Mouse (Mus musculus) forebrain, embryonic 10.5 days (tissue): ENCODE measurements around the gene Foxn4. TPM values are rescaled to one million over a fixed set of nuclear protein-coding genes. Genes with fewer than 3 reads are reported as not detected.

ENCODE experiments used
- DNase-seq: peaks from one replicate; pipeline ENCODE4 v3.0.0-alpha.2; 2017; ENCODE audit warnings: low spot score; ENCODE audit errors: extremely low spot score
- H3K27ac ChIP-seq: fragments of 300-500 bp; sonication (generic); 2 replicates; pipeline ENCODE4 v1.5.1; 2016; ENCODE audit warnings: mild to moderate bottlenecking
- H3K27me3 ChIP-seq: fragments of 300-500 bp; sonication (generic); 2 replicates; pipeline ENCODE4 v1.6.1; 2016; ENCODE audit warnings: mild to moderate bottlenecking; ENCODE audit not compliant: poor library complexity, severe bottlenecking
- H3K36me3 ChIP-seq: fragments of 300-500 bp; sonication (generic); replicated peaks from 2 replicates; pipeline ENCODE4 v1.6.1; 2016; ENCODE audit warnings: mild to moderate bottlenecking, moderate library complexity
- H3K4me1 ChIP-seq: fragments of 300-500 bp; sonication (generic); 2 replicates; pipeline ENCODE4 v1.6.1; 2016
- H3K4me3 ChIP-seq: fragments of 300-500 bp; sonication (generic); 2 replicates; pipeline ENCODE4 v1.5.1; 2016; ENCODE audit warnings: mild to moderate bottlenecking, moderate library complexity
- H3K9me3 ChIP-seq: fragments of 300-500 bp; sonication (generic); 2 replicates; pipeline ENCODE4 v1.6.1; 2016; ENCODE audit warnings: mild to moderate bottlenecking, moderate library complexity
- WGBS: fragments of 180-500 bp; shearing (Covaris S2); methylation state at CpG from one replicate; pipeline ENCODE4 v1.1.7; 2016; 5-methylcytosine and 5-hydroxymethylcytosine counted together
- polyA plus RNA-seq: library from polyadenylated mRNA; unstranded; fragments of >200 nt; fragmentation: Nextera tagmentation; extraction: Ambion mirVana; gene quantifications from 2 replicates; pipeline ENCODE4 v1.2.1, GENCODE M21; 2016

The Foxn4 gene
- polyA plus RNA-seq, 1 experiment from 2014 or later, result 0.42 TPM

DNA sequence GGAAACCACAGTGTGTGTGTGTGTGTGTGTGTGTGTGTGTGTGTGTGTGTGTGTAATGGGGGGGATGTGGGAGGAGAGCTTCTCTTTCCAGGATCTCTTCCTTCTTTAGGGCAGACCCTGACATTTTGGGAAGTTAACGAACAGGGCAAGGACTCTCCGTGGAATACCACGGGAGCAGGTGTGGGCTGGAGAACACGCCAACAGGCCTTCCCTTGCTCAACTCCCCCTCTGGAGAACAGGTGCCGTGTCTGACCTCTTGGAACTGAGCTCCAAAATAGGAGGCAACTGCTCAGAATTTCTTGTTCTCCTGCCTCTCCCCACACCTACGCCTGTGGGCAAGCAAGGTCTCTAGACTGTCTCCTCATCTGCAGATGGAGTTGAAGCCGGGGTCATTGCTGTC, 4.1 kb downstream of the Foxn4 start:
- Histone ChIP-seq H3K27ac (no peak overlapping the region), H3K4me3 (no peak overlapping the region), H3K4me1 (peaks cover 48% of the 10 kb centered on the region), H3K27me3 (peaks cover 74% of the 10 kb centered on the region), H3K36me3 (no peaks in the 10 kb centered on the region), H3K9me3 (no peaks in the 10 kb centered on the region)
- 73% methylated on average over 7 of the region's 7 CpGs for WGBS
- DNase-seq, result no peak

DNA sequence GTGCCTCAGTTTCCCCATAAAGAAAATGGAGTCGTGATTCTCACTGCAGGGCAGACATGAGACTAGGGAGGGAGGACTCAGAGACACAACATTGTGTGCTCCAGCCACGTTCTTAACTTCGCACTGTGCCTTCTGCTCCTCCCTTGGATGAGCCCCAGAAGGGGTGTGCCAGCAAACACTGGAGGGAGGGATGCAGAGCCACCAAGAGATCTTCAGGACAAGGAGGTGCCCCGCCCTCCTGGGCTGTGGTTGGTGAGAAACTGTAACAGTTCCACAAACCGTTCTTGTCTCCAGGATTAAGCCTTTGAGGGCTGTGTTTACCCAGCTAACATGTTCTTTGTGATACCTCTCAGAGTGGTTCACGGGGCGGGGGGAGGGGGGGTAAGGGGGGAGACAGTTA, 5.0 kb downstream of the Foxn4 start:
- H3K36me3 ChIP-seq, result no peaks in the 10 kb centered on the region
- 45% methylated on average over 7 of the region's 7 CpGs for WGBS
- H3K9me3 ChIP-seq, result no peaks in the 10 kb centered on the region
- peaks cover 46% of the 10 kb centered on the region for H3K4me1 ChIP-seq
- no peak overlapping the region for H3K27ac ChIP-seq
- no peak for DNase-seq
- no peak overlapping the region for H3K4me3 ChIP-seq
- peaks cover 66% of the 10 kb centered on the region for H3K27me3 ChIP-seq

DNA sequence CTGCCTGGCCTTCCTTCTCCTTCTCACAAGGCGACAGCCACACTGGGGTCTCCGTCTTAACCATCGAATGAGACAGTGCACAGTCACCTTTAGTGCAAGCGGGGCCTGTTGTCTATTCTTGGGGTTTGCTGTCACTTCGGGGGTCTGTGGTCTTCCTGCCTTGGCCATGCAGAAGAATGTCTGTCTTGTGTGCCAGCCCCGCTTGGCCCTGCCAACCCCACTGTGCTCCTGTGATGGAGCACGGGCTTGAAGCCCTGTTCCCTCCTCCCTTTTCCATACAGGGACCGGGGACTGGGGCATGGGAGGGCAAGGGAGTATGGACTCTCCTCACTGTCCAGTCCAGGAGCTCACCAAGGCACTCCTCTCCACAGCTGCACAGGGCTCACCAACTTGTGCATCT, 8.8 kb downstream of the Foxn4 start:
- Histone ChIP-seq H3K27me3 (peaks cover 27% of the 10 kb centered on the region), H3K36me3 (no peaks in the 10 kb centered on the region), H3K4me3 (no peak overlapping the region), H3K9me3 (no peaks in the 10 kb centered on the region), H3K27ac (no peak overlapping the region), H3K4me1 (peaks cover 21% of the 10 kb centered on the region)
- WGBS, result 83% methylated on average over 8 of the region's 8 CpGs
- DNase-seq, result no peak

DNA sequence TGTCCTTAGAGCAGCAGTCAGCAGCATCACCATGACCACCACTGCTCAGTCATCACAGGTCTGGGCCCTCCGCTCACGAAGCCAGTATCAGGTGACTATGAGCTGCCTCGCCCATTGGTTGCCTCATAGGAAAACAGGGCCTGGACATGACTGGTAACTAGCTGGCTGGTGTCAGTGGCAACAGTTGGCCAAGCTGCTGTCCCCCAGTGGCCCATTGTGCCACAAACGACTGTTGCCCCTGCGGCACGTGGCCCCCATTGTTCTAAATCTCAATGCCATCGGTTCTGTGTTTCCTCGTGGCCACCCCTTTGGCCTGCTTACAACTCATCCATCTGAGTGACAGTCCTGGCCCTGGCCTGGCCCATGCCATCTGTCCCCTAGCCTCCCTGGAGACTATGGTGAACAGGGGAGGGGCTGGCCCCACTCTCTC, 9.6 kb downstream of the Foxn4 start:
- H3K4me1 ChIP-seq, result peaks cover 15% of the 10 kb centered on the region
- no peak for DNase-seq
- H3K36me3 ChIP-seq, result no peaks in the 10 kb centered on the region
- WGBS, result 90% methylated on average over 8 of the region's 8 CpGs
- no peaks in the 10 kb centered on the region for H3K9me3 ChIP-seq
- H3K27me3 ChIP-seq, result peaks cover 20% of the 10 kb centered on the region
- no peak overlapping the region for H3K4me3 ChIP-seq
- no peak overlapping the region for H3K27ac ChIP-seq

DNA sequence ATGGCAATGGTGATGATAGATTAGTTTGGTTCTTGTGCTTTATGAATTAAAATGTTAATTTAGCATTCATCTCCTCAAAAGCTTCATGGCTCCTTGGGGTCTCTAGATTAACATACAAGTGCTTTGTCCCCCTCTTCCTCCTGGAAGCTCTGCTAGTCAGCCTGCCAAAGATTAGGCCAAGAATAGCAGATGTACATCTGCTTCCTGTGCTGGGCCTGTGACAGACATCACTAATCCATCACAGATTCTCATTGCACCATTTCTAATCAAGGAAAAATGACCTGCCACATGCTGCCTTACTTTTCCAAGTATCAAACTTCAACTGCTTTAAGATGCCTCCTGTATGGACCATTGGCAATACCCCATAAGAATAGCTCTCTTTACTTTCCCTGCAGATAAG, 12.1 kb downstream of the Foxn4 start:
- Histone ChIP-seq H3K4me3 (no peak overlapping the region), H3K27me3 (no peaks in the 10 kb centered on the region; the same call in 1 of the 2 replicates), H3K27ac (no peak overlapping the region), H3K9me3 (no peaks in the 10 kb centered on the region), H3K4me1 (peaks cover 12% of the 10 kb centered on the region), H3K36me3 (no peaks in the 10 kb centered on the region)
- DNase-seq, result no peak

DNA sequence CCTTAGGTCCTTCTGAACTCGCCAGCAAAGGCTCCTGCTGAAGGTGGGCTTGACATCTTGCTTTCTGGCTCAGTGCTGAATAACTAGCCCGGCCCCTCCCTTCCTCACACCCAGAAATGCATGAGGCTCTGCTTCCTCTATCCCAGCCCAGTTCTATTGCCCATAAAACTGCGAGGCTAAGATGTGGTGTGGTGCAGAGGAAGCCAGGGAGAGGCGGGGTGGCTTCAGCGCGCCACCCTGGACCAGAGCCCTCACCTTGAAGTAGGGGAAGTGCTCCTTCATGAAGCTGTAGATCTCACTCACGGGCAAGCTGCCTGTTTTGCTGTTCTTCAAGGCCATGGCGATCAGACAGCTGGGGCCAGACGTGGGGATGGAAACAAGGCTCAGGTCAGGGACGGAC, 14.1 kb downstream of the Foxn4 start:
- peaks cover 5% of the 10 kb centered on the region; the same call in 1 of the 2 replicates for H3K27me3 ChIP-seq
- no peak overlapping the region for H3K27ac ChIP-seq
- H3K4me3 ChIP-seq, result no peak overlapping the region
- peaks cover 14% of the 10 kb centered on the region for H3K4me1 ChIP-seq
- 90% methylated on average over 10 of the region's 10 CpGs for WGBS
- DNase-seq, result no peak
- no peaks in the 10 kb centered on the region for H3K36me3 ChIP-seq
- H3K9me3 ChIP-seq, result no peaks in the 10 kb centered on the region

DNA sequence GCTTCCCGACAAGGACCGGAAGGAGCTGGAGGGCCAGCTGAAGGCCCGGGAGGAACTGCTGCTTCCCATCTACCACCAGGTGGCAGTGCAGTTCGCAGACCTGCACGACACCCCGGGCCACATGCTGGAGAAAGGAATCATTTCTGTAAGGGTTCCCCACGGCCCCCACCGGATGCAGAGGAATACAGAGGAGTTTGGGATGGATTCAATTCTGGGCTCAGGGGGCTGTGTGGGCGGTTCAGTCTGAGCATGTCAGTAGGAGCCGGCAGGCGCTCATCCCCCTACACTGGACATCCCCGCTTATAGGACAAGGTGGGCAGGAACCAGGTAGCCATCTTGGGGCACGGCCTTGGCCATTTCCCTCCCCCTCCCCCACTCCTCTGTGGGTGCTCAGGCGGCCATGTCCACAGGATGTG, 25.4 kb downstream of the Foxn4 start:
- Histone ChIP-seq H3K4me3 (peak overlapping the region; percentile 32), H3K4me1 (peaks cover 13% of the 10 kb centered on the region), H3K36me3 (no peaks in the 10 kb centered on the region), H3K27me3 (0 out of 2 replicates have a peak, but pooled peaks cover 5% of the 10 kb centered on the region), H3K9me3 (no peaks in the 10 kb centered on the region), H3K27ac (peak overlapping the region; percentile 77)
- peak; percentile 80 for DNase-seq
- 16% methylated on average over 14 of the region's 14 CpGs for WGBS

DNA sequence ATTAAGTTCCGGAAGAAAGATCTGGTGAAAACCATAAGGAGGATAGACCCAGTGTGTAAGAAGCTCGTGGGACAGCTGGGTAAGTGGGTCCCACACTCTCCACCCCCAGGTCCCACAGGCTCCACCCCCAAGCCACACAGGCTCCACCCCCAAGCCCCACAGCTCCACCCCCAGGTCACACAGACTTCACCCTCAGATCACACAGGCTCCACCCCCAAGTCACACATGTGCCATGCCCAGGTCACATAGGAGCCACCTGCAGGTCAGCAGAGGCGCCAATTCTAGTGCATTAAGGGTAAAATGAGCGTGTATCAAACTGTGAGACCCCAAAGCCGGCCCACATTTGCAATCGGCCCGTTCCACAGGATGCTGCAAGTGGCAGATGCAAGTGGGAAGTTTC, 27.1 kb downstream of the Foxn4 start:
- no peak overlapping the region for H3K27ac ChIP-seq
- no peak overlapping the region for H3K4me3 ChIP-seq
- H3K36me3 ChIP-seq, result no peaks in the 10 kb centered on the region
- no peak for DNase-seq
- peaks cover 13% of the 10 kb centered on the region for H3K4me1 ChIP-seq
- H3K27me3 ChIP-seq, result 0 out of 2 replicates have a peak, but pooled peaks cover 5% of the 10 kb centered on the region
- H3K9me3 ChIP-seq, result no peaks in the 10 kb centered on the region
- WGBS, result 80% methylated on average over 7 of the region's 7 CpGs

DNA sequence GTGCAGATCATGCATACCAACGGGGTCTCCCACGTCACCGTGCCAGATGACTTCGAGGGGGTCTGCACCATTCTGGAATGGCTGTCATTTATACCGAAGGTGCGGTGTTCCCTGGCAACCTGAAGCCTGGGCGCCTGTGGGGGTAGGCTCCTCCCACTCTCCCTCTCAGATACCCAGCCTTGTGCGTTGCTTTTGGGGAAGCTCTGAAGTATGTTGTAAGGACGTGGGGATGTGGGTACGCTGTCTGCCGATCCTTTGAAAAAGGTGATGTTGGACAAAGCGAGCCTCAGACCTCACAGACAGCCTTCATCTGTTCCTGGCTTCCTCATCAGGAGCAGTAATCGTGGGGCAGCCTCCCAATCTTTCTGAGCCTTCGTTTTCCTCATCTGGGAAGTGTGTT, 33.9 kb downstream of the Foxn4 start:
- Histone ChIP-seq H3K36me3 (no peaks in the 10 kb centered on the region), H3K27ac (no peak overlapping the region), H3K4me1 (peaks cover 15% of the 10 kb centered on the region; the same call in 1 of the 2 replicates), H3K27me3 (peaks cover 8% of the 10 kb centered on the region), H3K9me3 (no peaks in the 10 kb centered on the region), H3K4me3 (no peak overlapping the region)
- DNase-seq, result no peak
- 54% methylated on average over 14 of the region's 14 CpGs for WGBS

DNA sequence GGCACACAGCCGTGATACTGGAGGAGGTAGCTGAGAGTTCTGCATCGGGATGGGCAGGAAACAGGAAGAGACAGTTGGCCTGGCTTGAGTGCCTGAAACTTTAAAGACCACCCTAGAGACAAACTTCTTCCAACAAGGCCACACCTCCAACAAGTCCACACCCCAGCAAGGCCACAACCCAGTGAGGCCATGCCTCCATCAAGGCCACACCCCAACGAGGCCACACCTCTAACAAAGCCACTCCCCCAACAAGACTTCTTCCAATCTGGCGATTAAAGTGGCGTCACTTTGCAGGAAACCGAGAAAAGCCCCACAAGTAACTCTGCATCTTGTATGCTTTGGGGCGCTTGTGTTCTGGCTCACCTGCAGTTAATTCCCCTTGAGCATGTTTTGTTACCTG, 34.7 kb downstream of the Foxn4 start:
- H3K36me3 ChIP-seq, result no peaks in the 10 kb centered on the region
- no peaks in the 10 kb centered on the region for H3K9me3 ChIP-seq
- 37% methylated on average over 7 of the region's 7 CpGs for WGBS
- peaks cover 8% of the 10 kb centered on the region for H3K27me3 ChIP-seq
- peaks cover 15% of the 10 kb centered on the region; the same call in 1 of the 2 replicates for H3K4me1 ChIP-seq
- H3K27ac ChIP-seq, result no peak overlapping the region
- no peak overlapping the region for H3K4me3 ChIP-seq
- no peak for DNase-seq

DNA sequence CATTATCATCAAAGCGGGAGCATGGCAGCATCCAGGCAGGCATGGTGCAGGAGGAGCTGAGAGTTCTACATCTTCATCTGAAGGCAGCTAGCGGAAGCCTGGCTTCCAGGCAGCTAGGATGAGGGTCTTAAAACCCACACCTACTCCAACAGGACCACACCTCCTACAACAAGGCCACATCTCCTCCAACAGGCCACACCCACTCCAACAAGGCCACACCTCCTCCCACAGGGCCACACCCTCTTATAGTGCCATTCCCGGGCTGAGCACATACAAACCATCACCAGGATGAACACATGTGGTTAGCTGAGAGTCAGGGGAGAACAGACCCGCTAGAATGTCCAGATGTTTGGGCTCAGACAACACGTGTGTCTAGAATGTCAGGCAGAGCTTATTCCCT, 44.7 kb downstream of the Foxn4 start:
- no peak for DNase-seq

DNA sequence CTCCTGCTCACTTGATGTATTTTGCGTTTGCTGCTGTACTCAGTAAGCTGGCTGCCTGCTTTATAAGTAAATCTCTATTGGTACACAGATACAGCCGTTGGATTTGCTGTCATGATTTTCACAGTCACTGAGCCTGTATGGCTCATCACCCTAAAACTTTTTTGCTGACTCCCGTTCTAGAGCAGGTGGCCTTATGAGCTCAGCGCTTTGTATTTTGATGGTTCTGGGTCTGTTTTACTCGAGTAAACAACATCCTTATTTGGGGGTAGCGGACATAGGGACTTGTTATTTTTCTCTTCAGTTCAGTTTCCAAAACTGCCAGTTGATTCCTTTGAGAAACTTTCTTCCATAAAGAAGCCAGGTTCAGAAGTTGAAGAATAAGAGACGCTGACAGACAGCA, 47.6 kb downstream of the Foxn4 start:
- no peak overlapping the region for H3K27ac ChIP-seq
- 95% methylated on average over 7 of the region's 7 CpGs for WGBS
- no peaks in the 10 kb centered on the region for H3K27me3 ChIP-seq

More for the DNA sequence above, 44.7 kb downstream of the Foxn4 start:
- no peaks in the 10 kb centered on the region for H3K36me3 ChIP-seq
- H3K27ac ChIP-seq, result no peak overlapping the region
- no peaks in the 10 kb centered on the region for H3K4me1 ChIP-seq
- no peaks in the 10 kb centered on the region for H3K27me3 ChIP-seq
- H3K4me3 ChIP-seq, result no peak overlapping the region
- WGBS, result 84% methylated on average over 5 of the region's 5 CpGs
- H3K9me3 ChIP-seq, result peaks cover 16% of the 10 kb centered on the region

DNA sequence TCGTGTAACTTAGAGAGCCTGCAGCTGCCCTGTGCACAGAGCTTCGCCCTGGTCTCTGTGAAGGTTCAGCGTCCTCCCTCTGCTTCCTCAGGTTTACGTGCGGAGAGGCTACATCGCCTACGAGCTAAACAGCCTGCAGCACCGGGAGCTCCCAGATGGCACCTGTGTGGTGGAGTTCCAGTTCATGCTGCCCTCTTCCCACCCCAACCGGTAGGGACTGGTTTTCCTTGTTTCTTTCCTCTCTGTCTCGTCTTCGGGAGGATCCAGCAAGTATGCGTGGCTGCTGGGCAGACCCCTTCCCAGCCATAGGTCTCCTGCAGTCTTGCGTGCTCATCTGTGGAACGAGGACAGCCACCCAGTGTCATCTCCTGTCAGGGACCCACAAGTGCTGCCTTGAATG, 54.8 kb downstream of the Foxn4 start:
- Histone ChIP-seq H3K4me3 (no peak overlapping the region), H3K27me3 (no peaks in the 10 kb centered on the region), H3K9me3 (no peaks in the 10 kb centered on the region), H3K27ac (no peak overlapping the region), H3K36me3 (no peaks in the 10 kb centered on the region), H3K4me1 (no peaks in the 10 kb centered on the region)
- DNase-seq, result no peak
- 88% methylated on average over 14 of the region's 14 CpGs for WGBS

More for the DNA sequence above, 47.6 kb downstream of the Foxn4 start:
- Histone ChIP-seq H3K4me1 (no peaks in the 10 kb centered on the region), H3K4me3 (no peak overlapping the region), H3K36me3 (no peaks in the 10 kb centered on the region), H3K9me3 (peaks cover 16% of the 10 kb centered on the region)
- DNase-seq, result no peak

DNA sequence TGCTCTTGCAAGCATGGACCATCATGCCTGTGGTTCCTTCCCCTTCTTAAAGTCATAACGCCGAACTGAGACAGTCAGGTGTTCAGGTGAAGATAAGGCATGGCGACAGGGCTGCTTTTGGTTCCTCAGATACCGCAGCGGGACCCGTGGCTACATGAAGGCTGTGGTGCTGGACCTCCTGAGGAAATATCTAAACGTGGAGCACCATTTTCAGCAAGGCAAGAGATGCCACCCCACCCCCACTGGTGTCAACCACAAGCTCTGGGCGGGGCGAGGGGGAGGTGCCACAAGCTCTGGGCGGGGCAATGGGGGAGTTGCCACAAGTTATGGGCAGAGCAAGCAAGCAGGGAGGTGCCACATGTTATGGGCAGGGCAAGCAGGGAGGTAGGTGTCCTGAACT, 60.4 kb downstream of the Foxn4 start:
- no peaks in the 10 kb centered on the region for H3K4me1 ChIP-seq
- H3K4me3 ChIP-seq, result no peak overlapping the region
- no peaks in the 10 kb centered on the region for H3K27me3 ChIP-seq
- WGBS, result 72% methylated on average over 10 of the region's 10 CpGs
- H3K27ac ChIP-seq, result no peak overlapping the region
- no peak for DNase-seq
- no peaks in the 10 kb centered on the region for H3K9me3 ChIP-seq
- no peaks in the 10 kb centered on the region for H3K36me3 ChIP-seq
